Mouse (Mus musculus): Measurements from ENCODE around the gene Ezr. TPM values are rescaled to one million over a fixed set of nuclear protein-coding genes. Genes with fewer than 3 reads are reported as not detected.

Gene Ezr
- polyA plus RNA-seq, 1 experiment, result 84.0 TPM

DNA sequence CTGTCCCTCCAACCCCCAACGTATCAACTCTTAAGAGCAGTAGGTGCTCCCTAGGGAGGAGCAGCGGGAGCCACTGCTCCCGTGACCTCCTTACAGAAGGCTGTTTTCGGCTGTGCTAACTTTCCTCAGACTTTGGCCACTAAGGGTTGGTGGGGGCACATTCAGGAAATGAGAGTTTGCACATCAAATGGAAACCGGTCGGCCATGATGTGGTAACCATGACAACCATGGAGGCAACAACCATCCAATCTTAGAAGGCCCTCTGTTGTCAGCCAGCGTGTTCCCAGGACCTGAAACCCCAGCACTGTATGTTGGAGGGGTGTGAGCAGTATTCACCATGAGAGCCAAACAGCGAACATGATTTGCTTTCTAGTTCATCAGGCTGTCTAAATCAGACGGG is 7.4 kb downstream of the Ezr start:
- TF ChIP-seq POLR2A (IDR thresholded peaks at IDR 0.05; ENCODE audit: borderline replicate concordance, extremely low read depth, low read depth, low read length), result no peak
- TF ChIP-seq CTCF (IDR thresholded peaks at IDR 0.05; ENCODE audit: insufficient read depth, low read length), result no peak
- WGBS, result 65% methylated on average over 9 of the region's 9 CpGs
- DNase-seq, result no peak
- Histone ChIP-seq H3K4me3 (replicated peaks; ENCODE audit: extremely low read depth, low read depth, low read length) (no peak overlapping the region), H3K4me1 (ENCODE audit: control insufficient read depth, insufficient read depth, low read length) (peaks cover 40% of the 10 kb centered on the region)

DNA sequence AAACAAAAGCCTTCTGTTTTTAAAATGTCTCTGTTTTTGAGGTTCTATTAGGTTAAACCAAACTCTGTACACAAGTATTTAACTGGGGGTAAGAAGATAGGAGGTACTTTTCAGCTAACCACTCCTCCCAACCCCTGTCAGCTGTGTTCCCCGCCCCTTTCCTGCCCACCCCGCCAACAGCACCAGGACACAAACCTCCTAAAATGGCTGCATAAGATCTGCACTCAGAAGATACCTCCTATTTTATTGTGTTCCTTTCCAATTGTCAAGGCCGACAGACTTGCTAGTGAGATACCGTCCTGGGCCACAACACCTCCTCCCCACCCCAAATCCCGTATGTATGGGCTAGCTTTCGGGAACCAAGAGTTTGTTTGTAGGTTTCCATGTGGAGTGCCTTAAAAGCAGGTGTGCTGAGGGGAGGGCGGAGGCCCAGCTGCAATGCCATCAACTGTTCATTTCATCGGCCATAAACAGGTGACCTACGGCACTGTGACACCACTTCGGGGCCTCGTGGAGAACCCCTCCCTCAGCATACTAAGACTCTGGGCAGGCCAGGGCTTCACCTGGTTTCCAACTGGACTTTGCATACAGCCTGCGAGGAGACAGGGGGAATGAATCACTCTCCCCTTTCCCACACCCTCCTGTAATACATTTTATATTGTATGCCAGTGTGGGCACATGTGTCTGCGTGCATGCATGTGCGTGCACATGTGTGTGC is 9.2 kb downstream of the Ezr start:
- peaks cover 41% of the 10 kb centered on the region for H3K4me1 ChIP-seq (ENCODE audit: control insufficient read depth, insufficient read depth, low read length)
- TF ChIP-seq POLR2A (IDR thresholded peaks at IDR 0.05; ENCODE audit: borderline replicate concordance, extremely low read depth, low read depth, low read length), result no peak
- TF ChIP-seq CTCF (IDR thresholded peaks at IDR 0.05; ENCODE audit: insufficient read depth, low read length), result no peak
- no peak overlapping the region for H3K4me3 ChIP-seq (replicated peaks; ENCODE audit: extremely low read depth, low read depth, low read length)
- no peak for DNase-seq
- WGBS, result 73% methylated on average over 14 of the region's 14 CpGs

DNA sequence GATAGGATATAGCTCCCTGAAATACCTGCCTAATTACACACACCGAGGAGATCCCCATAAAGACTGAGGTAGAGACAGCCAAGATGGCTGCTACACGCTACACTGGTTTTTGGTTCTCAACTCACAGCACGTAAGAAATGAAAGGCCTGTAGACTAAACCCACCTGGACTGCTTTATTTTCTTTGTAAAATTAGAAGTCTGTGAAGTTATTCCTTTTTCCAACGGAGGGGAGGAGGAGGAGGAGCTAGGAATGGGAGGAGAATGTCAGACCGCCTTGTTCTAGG is 10.2 kb downstream of the Ezr start:
- no peak for TF ChIP-seq POLR2A (IDR thresholded peaks at IDR 0.05; ENCODE audit: borderline replicate concordance, extremely low read depth, low read depth, low read length)
- TF ChIP-seq CTCF (IDR thresholded peaks at IDR 0.05; ENCODE audit: insufficient read depth, low read length), result no peak
- H3K4me3 ChIP-seq (replicated peaks; ENCODE audit: extremely low read depth, low read depth, low read length), result no peak overlapping the region
- peaks cover 46% of the 10 kb centered on the region for H3K4me1 ChIP-seq (ENCODE audit: control insufficient read depth, insufficient read depth, low read length)
- DNase-seq, result no peak
- 67% methylated on average over 5 of the region's 5 CpGs for WGBS

DNA sequence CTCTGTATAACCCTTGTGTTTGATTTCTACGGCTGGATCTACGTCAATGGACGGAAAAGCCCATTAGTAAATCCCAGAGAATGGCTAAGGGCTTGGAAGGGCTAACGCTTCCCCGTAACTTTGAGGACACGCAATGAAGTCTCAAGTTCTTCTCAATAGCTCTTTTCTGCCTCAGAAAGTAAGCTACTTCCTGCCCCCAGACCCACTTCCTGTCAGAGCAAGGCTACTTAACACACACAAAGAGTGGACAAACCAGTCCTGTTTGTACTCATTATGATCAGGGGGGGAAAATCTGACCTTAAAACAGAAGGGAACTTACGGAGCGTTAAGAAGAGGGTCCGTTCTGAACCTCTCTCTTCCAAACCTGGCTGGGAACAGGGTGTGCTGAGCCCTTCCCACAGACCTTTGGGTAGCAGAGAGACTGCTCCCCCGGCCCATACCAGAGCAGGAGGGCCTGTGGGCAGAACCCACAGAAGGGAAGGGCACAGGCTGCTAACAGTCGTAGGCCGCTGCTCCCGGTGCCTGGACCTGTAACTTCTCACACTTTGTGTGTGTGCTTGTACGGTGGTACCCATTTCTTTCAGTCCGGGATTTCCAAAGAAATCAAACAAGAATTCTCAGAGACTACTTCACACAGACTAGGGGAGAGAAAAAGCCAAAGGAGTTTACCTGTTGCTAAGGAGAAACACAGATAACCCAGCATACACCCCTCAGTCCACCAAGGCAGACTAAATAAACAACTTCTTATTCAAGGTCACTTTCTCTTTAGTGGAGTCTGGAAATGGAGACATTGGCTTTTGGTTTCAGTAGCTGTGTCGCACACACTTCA is 10.7 kb downstream of the Ezr start:
- H3K4me3 ChIP-seq (replicated peaks; ENCODE audit: extremely low read depth, low read depth, low read length), result no peak overlapping the region
- H3K4me1 ChIP-seq (ENCODE audit: control insufficient read depth, insufficient read depth, low read length), result peaks cover 48% of the 10 kb centered on the region
- no peak for DNase-seq
- no peak for TF ChIP-seq POLR2A (IDR thresholded peaks at IDR 0.05; ENCODE audit: borderline replicate concordance, extremely low read depth, low read depth, low read length)
- WGBS, result 59% methylated on average over 16 of the region's 16 CpGs

DNA sequence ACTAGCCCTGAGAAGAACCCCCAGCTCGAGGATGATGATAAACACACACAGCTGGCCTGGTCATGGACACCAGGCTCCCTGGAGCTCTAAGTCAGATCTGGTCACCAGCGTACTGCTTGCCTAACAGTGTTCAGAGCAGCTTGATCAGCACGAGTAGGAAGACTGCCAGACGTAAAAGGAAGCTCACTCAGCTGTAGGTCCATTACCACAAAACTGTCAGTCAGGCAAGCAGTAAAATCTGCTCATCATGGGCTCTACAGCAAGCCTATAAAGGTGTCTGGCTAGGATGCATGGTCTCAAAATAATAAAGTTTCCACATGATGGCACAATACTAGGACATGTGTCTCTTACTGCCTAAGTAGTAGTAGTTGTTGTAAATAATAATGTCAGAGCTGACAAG is 13.0 kb downstream of the Ezr start:
- TF ChIP-seq POLR2A (IDR thresholded peaks at IDR 0.05; ENCODE audit: borderline replicate concordance, extremely low read depth, low read depth, low read length), result no peak
- TF ChIP-seq CTCF (IDR thresholded peaks at IDR 0.05; ENCODE audit: insufficient read depth, low read length), result no peak
- WGBS, result 38% methylated on average over 4 of the region's 4 CpGs
- DNase-seq, result no peak
- Histone ChIP-seq H3K4me3 (replicated peaks; ENCODE audit: extremely low read depth, low read depth, low read length) (no peak overlapping the region), H3K4me1 (ENCODE audit: control insufficient read depth, insufficient read depth, low read length) (peaks cover 53% of the 10 kb centered on the region)

DNA sequence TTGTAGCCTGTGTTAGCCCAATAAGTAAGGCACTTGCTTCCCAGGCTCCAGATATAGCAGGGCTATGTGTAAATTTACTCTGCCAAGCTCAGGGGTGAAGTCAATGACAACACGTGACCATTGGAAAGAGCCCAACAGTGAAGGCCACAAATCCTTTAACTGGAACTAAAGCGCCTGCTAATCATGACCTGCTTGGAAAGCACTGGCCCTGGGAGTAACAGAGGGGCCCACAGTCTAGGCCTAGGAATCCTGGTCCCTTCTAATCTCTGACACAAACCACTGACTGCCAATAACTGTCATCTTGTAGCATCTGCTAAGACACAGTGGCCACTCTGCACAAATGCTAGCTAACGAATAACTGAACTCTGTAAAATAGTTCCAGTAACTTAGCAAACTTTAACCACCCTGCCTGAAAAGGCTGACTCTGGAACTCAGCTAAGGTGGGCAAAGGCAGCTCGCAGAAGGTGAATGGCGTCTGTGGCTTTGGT is 14.2 kb downstream of the Ezr start:
- no peak for DNase-seq
- 64% methylated on average over 5 of the region's 5 CpGs for WGBS

DNA sequence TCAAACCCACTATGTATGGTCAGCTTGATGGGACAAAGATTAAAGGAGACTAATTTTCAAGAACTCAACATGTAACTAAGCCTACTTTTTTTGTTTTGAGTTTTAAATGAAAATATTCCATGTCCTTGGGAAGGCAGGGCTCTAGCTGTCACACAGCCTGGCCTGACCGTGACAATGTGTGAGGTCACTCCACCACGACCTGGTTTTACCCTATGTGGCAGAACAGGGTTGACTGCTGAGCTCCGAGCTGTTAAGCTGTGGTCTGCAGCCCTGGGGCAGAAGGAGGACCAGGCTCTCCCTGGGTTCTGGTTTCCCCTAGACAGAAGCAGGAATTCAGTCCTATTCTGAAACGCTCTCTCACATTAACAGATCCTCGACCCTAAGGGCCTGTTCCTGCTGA is 14.8 kb downstream of the Ezr start:
- H3K4me3 ChIP-seq (replicated peaks; ENCODE audit: extremely low read depth, low read depth, low read length), result no peak overlapping the region
- no peak for DNase-seq
- TF ChIP-seq POLR2A (IDR thresholded peaks at IDR 0.05; ENCODE audit: borderline replicate concordance, extremely low read depth, low read depth, low read length) (no peak), CTCF (IDR thresholded peaks at IDR 0.05; ENCODE audit: insufficient read depth, low read length) (no peak)
- peaks cover 50% of the 10 kb centered on the region for H3K4me1 ChIP-seq (ENCODE audit: control insufficient read depth, insufficient read depth, low read length)
- whole genome bisulfite sequencing, result 45% methylated on average over 5 of the region's 5 CpGs

More for the DNA sequence above, 14.2 kb downstream of the Ezr start:
- peaks cover 50% of the 10 kb centered on the region for H3K4me1 ChIP-seq (ENCODE audit: control insufficient read depth, insufficient read depth, low read length)
- TF ChIP-seq CTCF (IDR thresholded peaks at IDR 0.05; ENCODE audit: insufficient read depth, low read length), result no peak
- no peak for TF ChIP-seq POLR2A (IDR thresholded peaks at IDR 0.05; ENCODE audit: borderline replicate concordance, extremely low read depth, low read depth, low read length)
- H3K4me3 ChIP-seq (replicated peaks; ENCODE audit: extremely low read depth, low read depth, low read length), result no peak overlapping the region

DNA sequence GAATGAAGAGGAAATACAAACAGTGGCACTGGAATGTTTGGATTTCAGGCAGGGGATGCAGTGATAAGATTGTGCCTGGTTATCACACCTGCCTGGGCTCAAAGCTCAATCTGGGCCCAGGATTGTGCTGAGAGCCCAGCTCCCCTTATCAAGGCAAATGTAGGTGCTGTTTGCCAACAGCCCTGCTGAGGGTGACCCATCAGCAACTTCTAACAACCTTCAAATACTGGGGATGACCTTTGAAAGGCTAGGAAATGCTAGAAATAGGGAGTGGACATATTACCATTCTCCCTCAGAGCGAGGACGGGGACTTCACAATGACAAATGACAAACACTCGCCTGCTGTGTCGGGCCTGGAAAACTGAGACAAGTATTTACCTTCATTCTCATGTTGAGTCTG is 15.8 kb downstream of the Ezr start:
- DNase-seq, result no peak
- Histone ChIP-seq H3K4me3 (replicated peaks; ENCODE audit: extremely low read depth, low read depth, low read length) (no peak overlapping the region), H3K4me1 (ENCODE audit: control insufficient read depth, insufficient read depth, low read length) (peaks cover 45% of the 10 kb centered on the region)
- WGBS, result 50% methylated on average over 4 of the region's 4 CpGs
- TF ChIP-seq POLR2A (IDR thresholded peaks at IDR 0.05; ENCODE audit: borderline replicate concordance, extremely low read depth, low read depth, low read length) (no peak), CTCF (IDR thresholded peaks at IDR 0.05; ENCODE audit: insufficient read depth, low read length) (no peak)

DNA sequence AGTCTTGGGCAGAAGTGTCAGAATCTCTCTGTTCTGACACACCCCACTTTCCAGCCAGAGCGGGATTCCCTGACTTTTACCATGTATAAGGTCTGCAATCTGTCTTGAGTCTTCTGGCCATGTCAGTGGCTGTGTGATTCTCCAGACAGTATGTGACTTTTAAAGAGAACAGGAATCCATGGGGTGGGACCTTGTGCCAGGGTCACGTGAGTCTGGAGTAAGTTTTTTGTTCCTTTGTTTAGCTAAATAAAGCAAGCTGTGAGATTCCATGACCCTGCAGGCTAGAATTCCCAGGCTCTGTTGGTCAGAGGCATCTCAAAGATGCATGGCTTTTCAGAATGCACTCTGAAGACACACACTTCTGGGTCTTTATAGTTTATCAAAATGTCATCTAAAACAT is 16.7 kb downstream of the Ezr start:
- no peak overlapping the region for H3K4me3 ChIP-seq (replicated peaks; ENCODE audit: extremely low read depth, low read depth, low read length)
- TF ChIP-seq POLR2A (IDR thresholded peaks at IDR 0.05; ENCODE audit: borderline replicate concordance, extremely low read depth, low read depth, low read length) (no peak), CTCF (IDR thresholded peaks at IDR 0.05; ENCODE audit: insufficient read depth, low read length) (no peak)
- peaks cover 41% of the 10 kb centered on the region for H3K4me1 ChIP-seq (ENCODE audit: control insufficient read depth, insufficient read depth, low read length)
- 45% methylated on average over 2 of the region's 2 CpGs for WGBS
- DNase-seq, result no peak

DNA sequence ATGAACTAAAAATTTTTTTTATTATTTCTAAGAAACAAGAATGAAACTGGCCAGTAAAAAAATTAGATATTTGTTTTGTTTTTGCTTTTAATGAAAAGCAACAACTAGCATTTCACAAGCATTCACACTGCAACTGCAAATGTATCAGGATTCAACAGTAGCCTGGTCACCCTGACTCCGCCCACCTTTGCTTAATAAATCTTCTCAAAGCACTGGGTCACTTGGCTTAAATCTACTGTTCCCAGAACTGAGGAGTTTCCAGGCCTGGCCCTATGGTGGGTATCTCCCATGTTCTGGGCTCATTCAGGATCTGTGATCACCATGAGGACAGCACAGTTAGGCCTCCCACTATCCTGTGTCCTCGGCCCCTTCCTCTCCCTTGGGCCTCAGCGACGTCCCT is 17.9 kb downstream of the Ezr start:
- WGBS, result 80% methylated on average over 4 of the region's 4 CpGs
- H3K4me3 ChIP-seq (replicated peaks; ENCODE audit: extremely low read depth, low read depth, low read length), result no peak overlapping the region
- TF ChIP-seq CTCF (IDR thresholded peaks at IDR 0.05; ENCODE audit: insufficient read depth, low read length) (no peak), POLR2A (IDR thresholded peaks at IDR 0.05; ENCODE audit: borderline replicate concordance, extremely low read depth, low read depth, low read length) (no peak)
- peaks cover 37% of the 10 kb centered on the region for H3K4me1 ChIP-seq (ENCODE audit: control insufficient read depth, insufficient read depth, low read length)
- DNase-seq, result no peak

All from lung, adult 2 months (tissue).